Mouse (Mus musculus) mature B cell (primary cell): ENCODE results near the gene Colgalt2.

ENCODE experiments used
- in situ Hi-C: fragments of 300-500 bp; cut with MboI; formaldehyde crosslinking; loops from 2 replicates; pipeline ENCODE4 v1.14.3; 2019

Gene Colgalt2

DNA sequence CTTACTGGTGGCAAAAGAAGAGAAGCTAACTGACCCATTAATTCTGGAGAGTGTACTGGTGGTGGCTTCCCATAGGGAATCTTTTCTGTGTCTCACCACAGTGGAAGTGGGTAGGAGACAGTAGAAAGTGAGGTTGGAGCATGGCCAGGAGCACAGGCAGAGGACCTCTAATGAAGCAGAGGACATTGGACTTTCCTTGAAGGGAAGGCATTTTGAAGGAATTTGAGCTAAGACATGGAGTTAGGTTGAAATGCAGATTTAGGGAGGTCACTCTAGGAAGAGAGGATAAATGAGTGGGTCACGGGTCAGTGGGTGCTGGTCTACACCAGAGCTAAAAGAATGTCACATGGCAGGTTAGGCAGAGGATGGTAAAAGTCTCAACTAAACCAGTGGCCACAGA is 91.2 kb downstream of the Colgalt2 start:
- in situ Hi-C loops: no loop called here

DNA sequence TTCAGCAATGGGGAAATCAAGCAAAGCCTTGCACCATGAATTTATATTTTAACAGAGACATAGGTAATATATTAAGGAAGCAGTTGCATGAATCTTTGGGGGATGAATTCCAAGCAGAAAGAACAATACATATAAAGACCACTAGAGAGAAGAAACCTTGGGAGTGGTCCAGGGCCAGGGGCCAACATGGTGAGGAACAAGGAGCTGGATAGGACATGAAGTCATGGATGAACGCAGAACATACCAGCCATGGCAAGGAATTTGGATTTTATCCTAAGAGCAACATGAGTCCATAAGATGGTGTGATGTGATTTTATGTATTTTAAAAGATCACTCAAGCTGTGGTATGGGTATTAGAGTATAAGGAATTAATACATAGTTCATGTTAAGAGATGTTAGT is 92.6 kb downstream of the Colgalt2 start:
- in situ Hi-C loops: no loop called here

DNA sequence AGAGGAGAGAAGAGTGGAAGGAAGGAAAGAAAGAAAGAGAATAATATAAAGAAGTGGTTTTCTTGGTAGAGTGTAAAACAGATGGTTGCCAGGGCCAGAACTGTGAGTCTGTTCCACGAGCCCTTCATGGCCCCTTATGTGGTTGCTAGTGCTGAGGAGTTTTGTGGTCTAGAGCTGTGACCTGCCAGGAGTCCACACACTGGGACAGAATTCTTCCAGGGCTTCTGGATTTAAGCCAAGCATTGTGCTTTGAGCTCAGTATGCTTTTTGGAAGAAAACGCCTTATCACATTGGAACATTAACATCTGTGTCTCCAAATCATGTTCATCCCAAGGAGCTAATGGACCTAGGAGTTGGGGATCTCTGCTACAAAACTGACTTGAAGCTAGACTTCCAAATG is 97.2 kb downstream of the Colgalt2 start:
- in situ Hi-C loops: no loop called here

DNA sequence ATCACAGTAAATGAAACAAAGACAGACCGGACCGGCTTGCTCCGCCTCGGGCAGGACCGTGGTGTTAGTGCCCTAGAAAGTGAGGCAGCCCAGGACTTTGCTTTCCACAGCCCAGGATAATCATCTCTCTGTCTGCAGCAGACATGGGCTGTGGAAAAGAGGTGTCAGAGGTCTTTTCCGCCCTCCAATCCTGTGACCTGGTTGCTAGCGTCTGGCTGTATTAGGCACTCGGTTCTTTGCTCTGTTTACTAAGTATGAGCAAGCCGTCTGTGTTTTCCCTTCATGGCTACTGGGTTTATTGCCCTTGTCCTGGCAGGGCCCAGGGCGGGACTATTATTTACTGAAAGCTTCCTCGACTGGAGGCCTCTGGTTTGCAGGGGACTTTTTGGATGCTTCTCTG is 98.0 kb downstream of the Colgalt2 start:
- in situ Hi-C loops: no loop called here

DNA sequence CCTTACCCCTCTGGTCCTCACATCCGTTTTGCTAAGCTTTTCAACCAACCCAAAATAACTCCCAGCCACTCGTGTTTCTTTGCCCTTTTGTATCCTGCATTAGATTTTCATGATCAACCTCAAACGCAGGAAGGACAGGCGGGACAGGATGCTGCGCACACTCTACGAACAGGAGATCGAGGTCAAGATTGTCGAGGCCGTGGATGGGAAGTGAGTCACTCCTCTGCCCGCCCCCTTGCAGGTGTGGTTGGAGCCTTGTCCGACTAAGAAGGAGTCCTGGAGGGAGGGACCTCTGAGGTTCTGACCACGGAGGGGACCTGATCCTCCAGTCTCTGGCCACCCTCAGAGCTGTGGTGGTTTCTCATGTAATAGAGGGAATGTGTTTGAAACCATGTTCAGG is 100.2 kb downstream of the Colgalt2 start:
- in situ Hi-C loops: no loop called here

DNA sequence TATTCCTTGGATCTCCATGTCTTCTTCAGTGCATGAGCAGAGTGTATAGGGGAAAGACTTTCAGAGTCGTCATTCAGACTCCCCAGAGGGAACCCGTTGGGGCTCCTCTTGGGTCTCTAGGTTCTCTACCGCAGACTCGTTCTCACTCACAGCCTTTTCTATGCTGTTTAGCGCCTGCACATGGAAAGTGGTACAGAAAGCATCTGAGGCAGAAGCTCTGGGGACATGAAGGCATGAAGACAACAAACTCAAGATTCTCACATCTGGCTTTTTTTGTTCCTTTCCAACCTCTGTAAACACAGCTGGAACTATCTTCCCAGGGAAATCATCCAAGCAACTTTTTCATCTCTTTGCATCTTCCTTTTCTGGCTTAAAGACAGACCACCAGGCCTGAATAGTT is 106.5 kb downstream of the Colgalt2 start:
- in situ Hi-C loops: no loop called here

DNA sequence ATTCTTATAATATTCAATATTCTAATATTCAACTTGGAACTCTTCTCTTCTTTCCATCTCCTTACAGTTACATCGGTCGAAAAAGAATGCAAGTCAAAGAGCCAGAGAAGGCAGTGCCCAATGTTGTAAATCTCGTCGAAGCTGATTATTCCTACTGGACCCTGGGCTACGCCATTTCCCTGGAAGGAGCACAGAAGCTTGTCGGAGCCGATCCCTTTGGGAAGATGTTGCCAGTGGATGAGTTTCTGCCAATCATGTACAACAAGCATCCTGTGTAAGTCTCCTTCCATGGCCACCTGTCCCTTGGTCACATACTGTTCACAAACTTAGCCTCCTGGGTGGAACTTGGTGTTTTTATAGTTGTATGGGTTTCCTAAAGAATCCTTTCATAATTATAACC is 107.1 kb downstream of the Colgalt2 start:
- in situ Hi-C loops: no loop called here

DNA sequence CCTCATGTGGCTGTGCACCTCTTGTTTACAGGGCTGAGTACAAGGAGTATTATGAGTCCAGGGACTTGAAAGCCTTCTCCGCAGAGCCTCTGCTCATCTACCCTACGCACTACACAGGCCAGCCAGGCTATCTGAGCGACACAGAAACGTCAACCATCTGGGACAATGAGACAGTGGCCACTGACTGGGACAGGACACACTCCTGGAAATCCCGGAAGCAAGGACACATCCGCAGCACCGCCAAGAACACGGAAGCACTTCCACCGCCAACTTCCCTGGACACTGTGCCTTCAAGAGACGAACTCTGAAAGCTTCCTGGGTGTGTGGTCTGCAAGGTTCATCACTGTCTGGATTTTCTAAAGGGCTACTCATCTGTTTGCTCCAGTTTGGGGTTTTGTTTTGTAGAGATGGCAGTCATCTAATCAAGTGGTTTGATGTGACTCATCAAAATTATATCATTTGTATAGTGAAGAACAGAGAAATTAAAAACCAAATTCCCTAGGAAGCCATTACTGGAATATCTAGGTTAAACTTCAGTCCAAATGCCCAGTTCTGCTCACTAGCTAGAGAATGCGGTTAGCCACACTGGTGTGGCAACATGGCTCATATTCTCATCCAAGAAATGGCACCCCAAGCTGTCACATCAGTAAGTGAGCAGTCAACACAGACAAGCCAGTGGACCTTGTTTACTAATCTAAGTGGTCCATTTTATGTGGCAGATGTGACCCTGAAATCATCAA is 109.0 kb downstream of the Colgalt2 start:
- in situ Hi-C loops: no loop called here

DNA sequence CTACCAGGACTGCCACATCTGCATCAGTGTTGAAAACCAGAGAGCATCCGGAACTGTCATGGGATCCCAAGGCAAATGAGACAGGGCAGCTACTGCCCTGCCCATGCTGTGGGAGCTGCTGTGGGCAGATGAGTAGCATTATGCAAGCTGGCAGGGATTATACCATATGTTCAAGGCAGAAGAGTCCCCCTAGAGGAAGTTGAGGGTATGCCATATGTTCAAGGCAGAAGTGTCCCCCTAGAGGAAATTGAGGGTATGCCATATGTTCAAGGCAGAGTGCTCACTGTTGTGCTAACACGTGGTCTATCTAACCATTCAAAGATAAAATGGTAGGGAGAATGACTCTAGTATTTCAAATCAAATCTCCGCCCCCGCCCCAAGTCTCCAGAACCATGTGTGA is 111.6 kb downstream of the Colgalt2 start:
- in situ Hi-C loops: no loop called here

DNA sequence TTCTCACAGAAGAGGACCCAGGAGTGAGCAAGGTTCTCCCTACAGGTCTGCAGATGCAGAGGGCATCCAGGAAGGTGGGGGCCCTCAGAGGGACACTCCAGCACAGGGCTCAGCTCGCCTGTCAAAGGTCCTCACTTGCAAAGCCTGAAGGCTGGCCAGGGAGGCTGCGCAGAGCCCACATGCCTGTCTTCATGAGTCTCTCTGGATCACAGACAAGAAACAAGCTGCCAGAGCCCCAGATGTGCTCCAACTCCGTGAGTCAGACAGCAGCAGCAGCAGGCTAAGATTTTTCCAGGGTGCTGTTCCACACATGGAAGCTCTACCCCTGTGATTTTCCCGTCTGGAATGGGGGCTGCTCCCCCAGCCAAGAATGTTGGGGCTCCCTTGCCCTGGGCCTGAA is 114.6 kb downstream of the Colgalt2 start:
- in situ Hi-C loops: no loop called here

DNA sequence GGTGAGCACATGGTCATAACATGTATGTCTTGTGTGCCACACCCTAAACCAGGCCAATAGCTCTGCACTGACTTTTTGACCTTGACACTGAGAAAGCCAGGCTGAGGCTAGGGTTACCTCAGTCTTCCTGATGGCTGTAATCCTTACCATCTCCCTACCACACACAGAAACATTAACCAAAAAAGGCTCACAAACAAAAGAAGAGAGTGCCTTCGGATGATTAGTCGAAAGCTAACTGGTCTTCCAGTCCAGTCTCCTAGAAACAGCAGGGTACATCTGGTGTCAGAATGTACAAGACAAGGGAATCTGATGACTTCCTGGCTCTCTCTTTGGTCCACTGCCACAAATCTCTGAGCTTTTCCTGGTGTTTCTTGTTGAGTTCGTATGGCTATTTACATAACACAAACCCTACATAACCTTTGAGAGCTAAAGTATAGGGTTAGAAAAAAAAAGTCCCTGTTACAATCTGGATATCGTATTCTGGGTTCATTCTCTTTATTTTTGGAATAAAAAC is 117.5 kb downstream of the Colgalt2 start:
- in situ Hi-C loops: no loop called here

DNA sequence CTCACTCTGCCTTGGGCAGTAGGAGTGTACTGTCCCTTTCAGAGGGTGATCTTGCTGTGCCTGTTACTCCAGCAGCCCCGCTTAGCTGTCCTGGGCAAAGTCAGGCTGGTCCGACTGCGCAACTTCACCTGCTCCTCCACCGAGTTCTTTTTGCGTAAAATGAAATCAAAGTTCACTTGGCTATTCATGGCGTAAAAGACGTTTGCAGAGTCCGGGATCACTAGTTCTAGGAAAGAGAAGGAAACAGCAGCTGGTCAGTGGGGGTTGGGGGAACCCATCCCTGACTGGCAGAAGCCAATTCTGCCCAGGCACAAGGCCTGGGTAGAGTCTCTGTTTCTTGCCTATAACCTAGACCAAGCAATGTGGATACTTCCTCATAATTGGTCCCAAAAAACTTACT is 119.3 kb downstream of the Colgalt2 start:
- in situ Hi-C loops: no loop called here

DNA sequence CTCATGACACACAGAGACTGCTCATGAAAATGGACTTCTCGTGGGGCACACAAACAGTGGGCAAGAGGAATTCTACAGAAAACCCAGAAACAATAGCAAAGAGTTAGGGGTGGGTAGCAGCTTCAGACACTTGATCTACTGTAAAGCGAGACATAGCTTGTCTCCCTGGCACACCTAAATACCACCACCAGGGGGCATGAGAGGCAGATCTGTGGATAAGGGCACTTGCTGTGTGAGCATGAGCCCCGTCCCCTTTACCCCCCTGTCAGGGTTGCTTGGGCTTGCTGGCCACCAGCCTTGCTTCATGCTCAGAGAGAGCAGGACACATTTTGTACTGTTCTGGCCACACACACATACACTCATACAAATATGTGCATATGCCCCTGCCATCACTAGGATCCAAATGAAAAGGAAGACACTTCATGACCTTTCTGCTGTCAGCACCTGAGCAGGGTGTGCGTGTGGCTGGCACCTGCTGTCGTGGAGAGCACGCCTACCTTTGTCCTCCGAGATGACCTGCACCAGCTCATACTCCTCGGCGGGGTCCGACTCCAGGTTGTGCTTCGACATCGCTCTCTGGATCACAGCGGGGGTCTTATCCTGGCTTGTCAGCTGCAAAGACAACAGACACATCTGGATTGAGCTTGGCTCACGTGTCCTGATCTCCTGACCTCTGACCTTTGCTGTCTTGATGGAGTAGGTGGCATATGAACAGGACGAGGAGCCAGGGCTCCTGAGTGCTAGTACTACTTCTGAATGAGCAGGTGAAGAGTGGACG is 121.4 kb downstream of the Colgalt2 start:
- in situ Hi-C loops: loop anchor here (10.0 kb wide), 1 partner anchor 224 kb away; no protein-coding TSS in a partner anchor

DNA sequence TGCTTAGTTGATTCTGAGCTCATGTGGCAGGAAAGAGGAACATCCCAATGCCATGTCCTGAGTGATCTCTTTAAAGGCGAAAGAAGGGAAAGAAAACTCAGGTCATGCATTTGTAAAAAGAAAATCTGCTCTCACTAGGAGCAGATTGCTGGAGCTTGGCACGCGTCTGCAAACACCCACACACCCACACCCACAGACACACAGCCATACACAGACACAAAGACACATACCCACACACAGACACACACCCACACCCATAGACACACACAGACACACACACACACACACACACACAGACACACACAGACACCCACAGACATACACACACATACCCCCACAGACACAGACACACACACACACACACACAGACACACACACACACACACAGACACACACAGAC is 122.6 kb downstream of the Colgalt2 start:
- in situ Hi-C loops: loop anchor here (10.0 kb wide), 1 partner anchor 223 kb away; no protein-coding TSS in a partner anchor

DNA sequence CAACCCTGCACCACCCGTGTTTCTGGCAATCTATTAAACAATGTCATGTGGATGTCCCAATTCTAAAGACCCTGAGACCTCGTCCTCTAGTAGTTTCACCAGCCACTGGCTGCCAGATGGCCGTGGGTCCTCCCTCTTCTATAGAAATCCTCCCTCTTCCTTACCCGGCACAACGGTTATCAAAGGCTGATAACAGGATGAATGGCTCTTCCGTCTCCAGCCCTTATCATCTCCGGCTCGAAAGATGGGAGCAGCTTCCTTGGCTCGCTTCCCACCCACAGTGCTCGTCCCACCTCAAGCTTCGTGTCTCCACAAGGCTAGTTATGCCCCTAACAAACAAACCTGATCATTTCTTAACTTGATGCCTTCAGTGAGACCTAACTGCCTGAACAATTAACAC is 123.7 kb downstream of the Colgalt2 start:
- in situ Hi-C loops: loop anchor here (10.0 kb wide), 1 partner anchor 222 kb away; no protein-coding TSS in a partner anchor

DNA sequence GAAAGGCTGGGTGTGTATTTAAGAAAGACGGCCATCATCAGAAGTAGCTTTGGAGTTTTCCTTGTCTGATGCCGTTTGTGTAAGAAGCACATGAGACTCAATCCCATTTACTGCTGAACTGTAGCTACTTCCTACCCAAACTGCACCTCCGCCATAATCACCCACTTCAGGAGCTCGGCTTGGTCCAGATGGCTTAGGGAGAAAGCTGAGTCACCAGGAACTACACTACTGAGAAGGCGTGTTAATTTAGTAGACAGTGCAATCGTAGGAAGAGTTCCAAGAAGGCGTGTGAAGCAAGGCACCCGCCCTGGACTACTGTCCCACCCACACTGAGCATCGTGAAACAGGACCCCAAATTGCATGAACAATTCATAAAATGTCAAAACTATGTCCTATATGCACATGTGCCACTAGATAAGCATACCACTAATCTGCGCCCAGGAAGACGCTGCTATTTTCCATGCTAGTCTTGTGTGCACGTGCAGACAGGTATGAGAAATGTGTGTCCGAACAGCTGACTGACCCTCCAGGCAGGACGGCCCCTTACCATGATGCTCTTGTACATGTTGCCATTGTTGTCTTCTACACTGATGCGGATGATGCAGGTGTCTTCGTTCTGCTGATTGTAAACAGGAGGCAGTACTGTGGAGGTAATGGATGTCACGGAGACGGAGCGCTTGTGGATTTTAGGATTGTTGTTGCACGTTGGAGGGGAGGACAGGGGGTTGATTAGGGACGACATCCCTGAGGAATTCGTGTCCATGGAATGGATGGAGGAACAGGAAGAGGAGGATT is 124.7 kb downstream of the Colgalt2 start:
- in situ Hi-C loops: loop anchor here (10.0 kb wide), 1 partner anchor 221 kb away; no protein-coding TSS in a partner anchor

DNA sequence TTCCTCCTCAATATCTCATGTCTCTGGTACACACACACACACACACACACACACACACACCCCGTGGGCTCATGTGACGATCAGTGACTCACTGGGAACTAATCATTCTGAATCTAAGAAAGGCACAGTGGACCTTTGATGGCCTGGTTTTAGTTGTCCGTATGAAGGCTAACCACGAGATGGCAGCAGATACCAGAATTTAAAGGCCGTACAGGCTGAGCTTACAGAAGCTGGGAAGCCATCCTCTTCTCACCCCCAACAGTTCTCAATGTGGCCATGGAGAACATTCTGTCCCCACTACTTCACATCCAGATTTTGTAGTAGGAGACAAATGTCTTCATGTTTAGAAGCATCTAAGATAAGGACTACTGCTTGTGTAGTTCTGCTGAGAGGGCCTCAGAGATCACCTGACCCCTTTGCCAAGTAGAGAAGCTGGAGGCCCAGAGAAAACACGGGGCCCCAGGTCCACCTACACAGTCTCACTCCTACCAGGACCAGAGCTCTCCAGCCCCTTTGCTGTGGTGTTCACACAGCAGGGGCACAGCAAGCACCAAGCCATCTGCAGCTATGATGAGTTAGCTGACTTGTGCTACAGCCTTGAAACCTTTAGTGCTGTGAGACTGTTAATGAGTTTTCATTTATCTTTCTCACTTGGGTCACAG is 125.5 kb downstream of the Colgalt2 start:
- in situ Hi-C loops: loop anchor here (10.0 kb wide), 1 partner anchor 220 kb away; no protein-coding TSS in a partner anchor

DNA sequence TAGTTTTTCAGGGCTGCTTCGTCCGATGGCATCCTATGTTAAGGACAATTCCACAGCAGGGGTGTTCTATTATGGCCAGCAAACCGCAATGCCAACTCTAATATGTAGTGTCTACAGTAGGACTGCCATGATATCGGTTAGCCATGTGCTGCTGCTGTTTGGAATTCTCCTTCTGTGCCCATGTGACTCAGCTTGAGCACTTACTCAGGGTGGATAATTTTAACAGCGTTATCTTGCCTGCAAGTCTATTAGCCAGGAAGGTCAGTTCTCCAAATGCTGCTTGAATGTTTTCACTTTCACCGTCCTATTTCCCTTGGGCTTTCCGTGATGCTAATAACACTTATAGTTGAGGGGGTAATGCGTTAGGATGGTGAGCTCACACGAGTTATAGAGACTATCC is 126.5 kb downstream of the Colgalt2 start:
- in situ Hi-C loops: loop anchor here (10.0 kb wide), 1 partner anchor 219 kb away; no protein-coding TSS in a partner anchor

DNA sequence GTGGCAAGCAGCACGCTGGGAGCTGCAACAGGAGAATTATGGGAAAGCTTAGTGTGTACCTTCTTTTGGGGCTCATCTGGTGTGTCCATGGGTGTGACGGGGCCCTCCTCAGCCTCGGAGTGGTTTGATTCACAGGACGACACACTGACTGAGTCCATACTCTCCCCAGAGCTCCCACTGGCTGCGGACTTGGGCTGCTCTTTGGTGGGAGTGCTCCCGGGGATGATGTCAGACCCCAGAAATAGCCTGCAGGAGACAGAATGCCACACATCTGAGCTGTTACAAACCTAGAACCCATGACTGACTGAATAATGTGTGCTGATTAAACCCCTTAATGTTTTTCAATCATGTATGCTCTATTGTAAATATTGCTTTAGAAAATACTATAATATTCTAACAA is 128.6 kb downstream of the Colgalt2 start:
- in situ Hi-C loops: loop anchor here (10.0 kb wide), 1 partner anchor 217 kb away; no protein-coding TSS in a partner anchor

DNA sequence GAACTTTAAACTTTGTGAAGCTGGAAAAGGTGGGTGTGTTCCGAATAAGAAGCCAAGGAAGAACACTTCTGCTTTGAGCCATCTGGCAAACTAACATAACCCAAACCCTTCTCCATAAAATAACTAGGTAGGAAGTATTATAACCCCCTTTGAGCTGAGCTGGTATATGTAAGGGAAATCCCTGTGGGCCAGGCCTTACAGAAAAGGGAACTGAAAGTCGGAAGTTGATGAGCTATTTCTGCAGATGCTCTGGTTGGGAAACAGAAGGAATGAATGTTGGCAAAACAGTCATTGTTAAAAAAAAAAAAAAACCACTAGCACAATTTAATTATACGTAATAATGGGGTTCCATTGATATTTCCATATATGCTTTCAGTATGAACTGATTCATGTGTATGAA is 129.1 kb downstream of the Colgalt2 start:
- in situ Hi-C loops: loop anchor here (10.0 kb wide), 1 partner anchor 216 kb away; no protein-coding TSS in a partner anchor

DNA sequence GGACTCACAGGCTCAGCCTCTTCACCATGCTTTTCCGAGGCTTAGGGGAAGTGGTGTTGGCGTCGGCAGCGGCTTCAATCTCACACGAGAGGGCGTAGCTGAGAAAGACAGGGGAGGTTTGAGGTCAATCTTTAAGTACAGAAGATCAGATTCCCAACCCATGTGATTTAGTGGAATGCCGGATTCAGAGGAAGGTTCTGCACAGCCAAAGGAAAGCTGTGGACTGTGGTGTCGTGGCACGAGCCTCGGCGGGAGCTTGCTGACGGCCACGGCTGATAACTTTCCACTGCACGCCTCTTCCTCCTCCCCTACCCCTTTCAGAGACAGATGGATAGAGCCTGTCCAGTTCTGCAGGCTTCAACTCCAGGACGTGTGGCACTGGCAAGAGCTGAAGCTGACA is 131.9 kb downstream of the Colgalt2 start:
- in situ Hi-C loops: no loop called here
